Mouse (Mus musculus): ENCODE results near the gene Tmem184c.

Gene Tmem184c

GRCm38 (mm10) chr8:77610374-77610969, at the start of gene Tmem184c:
Gene Tmem184c (minus strand): TSS chr8:77610698.
- DNase-seq (ENCODE audit: inconsistent ontology term), result peak; percentile 98

- no peak for DNase-seq (ENCODE audit: inconsistent ontology term)
These were observed 49.1 kb upstream of the Tmem184c start for GRCm38 (mm10) chr8:77659534-77660080.

GRCm38 (mm10) chr8:77658356-77658755, 47.9 kb upstream of the Tmem184c start:
- no peak for DNase-seq (ENCODE audit: inconsistent ontology term)

- no peak for DNase-seq (ENCODE audit: inconsistent ontology term)
These were observed 40.2 kb upstream of the Tmem184c start for GRCm38 (mm10) chr8:77650646-77651190.

GRCm38 (mm10) chr8:77640093-77640839, 29.8 kb upstream of the Tmem184c start:
- no peak for DNase-seq (ENCODE audit: inconsistent ontology term)

- no peak for DNase-seq (ENCODE audit: inconsistent ontology term)
These were observed 27.1 kb upstream of the Tmem184c start for GRCm38 (mm10) chr8:77637593-77637992.

GRCm38 (mm10) chr8:77634035-77634434, 23.5 kb upstream of the Tmem184c start:
- no peak for DNase-seq (ENCODE audit: inconsistent ontology term)

- DNase-seq (ENCODE audit: inconsistent ontology term), result no peak
These were observed 22.7 kb upstream of the Tmem184c start for GRCm38 (mm10) chr8:77633211-77633610.

GRCm38 (mm10) chr8:77630691-77631090, 20.2 kb upstream of the Tmem184c start:
- DNase-seq (ENCODE audit: inconsistent ontology term), result no peak

GRCm38 (mm10) chr8:77629858-77630537, 19.5 kb upstream of the Tmem184c start:
- peak; percentile 54 for DNase-seq (ENCODE audit: inconsistent ontology term)

GRCm38 (mm10) chr8:77623677-77624209, 13.2 kb upstream of the Tmem184c start:
- DNase-seq (ENCODE audit: inconsistent ontology term), result no peak

GRCm38 (mm10) chr8:77617916-77618315, 7.4 kb upstream of the Tmem184c start:
- DNase-seq (ENCODE audit: inconsistent ontology term), result peak; percentile 55

- no peak for DNase-seq (ENCODE audit: inconsistent ontology term)
These were observed 877 bp downstream of the Tmem184c start for GRCm38 (mm10) chr8:77609621-77610020.

- DNase-seq (ENCODE audit: inconsistent ontology term), result no peak
These were observed 26.3 kb downstream of the Tmem184c start for GRCm38 (mm10) chr8:77584174-77584573.

- no peak for DNase-seq (ENCODE audit: inconsistent ontology term)
These were observed 32.8 kb downstream of the Tmem184c start for GRCm38 (mm10) chr8:77577674-77578073.

GRCm38 (mm10) chr8:77574229-77574628, 36.3 kb downstream of the Tmem184c start:
- no peak for DNase-seq (ENCODE audit: inconsistent ontology term)

GRCm38 (mm10) chr8:77561441-77561840, 49.1 kb downstream of the Tmem184c start:
- no peak for DNase-seq (ENCODE audit: inconsistent ontology term)

GRCm38 (mm10) chr8:77552491-77552890, 58.0 kb downstream of the Tmem184c start:
- DNase-seq (ENCODE audit: inconsistent ontology term), result no peak

GRCm38 (mm10) chr8:77549881-77550580, 60.5 kb downstream of the Tmem184c start:
- peak; percentile 46 for DNase-seq (ENCODE audit: inconsistent ontology term)

GRCm38 (mm10) chr8:77549121-77549706, 61.3 kb downstream of the Tmem184c start, which contains the start of gene Prmt9:
Gene Prmt9 (plus strand): TSS chr8:77549397.
- DNase-seq (ENCODE audit: inconsistent ontology term), result peak; percentile 94

Data from Muller cell, postnatal 12 days (primary cell).